Comparison of ENCODE assay signal across 8 mouse cellular contexts in genomic region chr13:94059778-94060177, GRCm38 (mm10). TPM values are rescaled to one million over a fixed set of nuclear protein-coding genes. Genes with fewer than 3 reads are reported as not detected.
A peak's percentile ranks its signal among the peaks of the same experiment; 100 is the strongest.
DNase-seq lines count a peak whose midpoint lies in the region; ATAC-seq and TF ChIP-seq lines count a peak whose summit lies in the region.

No protein-coding gene starts in this region.

- 0 out of 2 replicates have a peak, but pooled peaks cover 3% of the 10 kb centered on the region for H3K36me3 ChIP-seq in lung, embryonic 14.5 days (ENCODE audit: insufficient read depth)

- peak; percentile 52 to 71 for DNase-seq in heart, postnatal 10 days
- DNase-seq in heart, postnatal 25 days (ENCODE audit: low spot score): no peak
- DNase-seq in 3T3-L1 (ENCODE audit: low read depth, low spot score) (peak; percentile 73), NIH3T3 (ENCODE audit: low read depth) (peak; percentile 73)
- DNase-seq in gastrocnemius, postnatal 14 days: peak; percentile 42
- peak; percentile 72 for DNase-seq in lung, embryonic 14.5 days
- DNase-seq in thymus, postnatal 4 days: peak; percentile 72
- DNase-seq in cerebellum, adult 8-10 months: no peak

- no peaks in the 10 kb centered on the region for H3K27me3 ChIP-seq in lung, embryonic 14.5 days (ENCODE audit: insufficient read depth, low read length)

- H3K27ac ChIP-seq in lung, embryonic 14.5 days (ENCODE audit: low read depth): no peak overlapping the region

- H3K4me3 ChIP-seq in lung, embryonic 14.5 days (ENCODE audit: low read depth, low read length): peak overlapping the region; percentile 89; the same call in 1 of the 2 replicates

- WGBS in lung, embryonic 14.5 days: 83% methylated on average over 6 of the region's 6 CpGs

- H3K9ac ChIP-seq in lung, embryonic 14.5 days: no peak overlapping the region

- H3K4me2 ChIP-seq in lung, embryonic 14.5 days: peak overlapping the region; percentile 65

- TF ChIP-seq CTCF in lung, embryonic 14.5 days (IDR thresholded peaks at IDR 0.05; ENCODE audit: low read depth): peak; percentile 67

- no peak for ATAC-seq in lung, embryonic 14.5 days (ENCODE audit: insufficient read depth)

- intact Hi-C loops in heart, postnatal 10 days (cut with DNase I): loop anchor here (5.0 kb wide), 4 partner anchors 67 to 267 kb away; no protein-coding TSS in a partner anchor
- intact Hi-C loops in heart, postnatal 25 days (cut with DNase I): loop anchor here (5.0 kb wide), 3 partner anchors 202 to 267 kb away; no protein-coding TSS in a partner anchor
- intact Hi-C loops in gastrocnemius, postnatal 14 days (cut with DNase I; ENCODE audit: low total_unique reads): loop anchor here (10.0 kb wide), 1 partner anchor 265 kb away; no protein-coding TSS in a partner anchor

- H3K4me1 ChIP-seq in lung, embryonic 14.5 days (ENCODE audit: insufficient read depth): peaks cover 33% of the 10 kb centered on the region

- H3K9me3 ChIP-seq in lung, embryonic 14.5 days (ENCODE audit: low read depth, low read length): no peaks in the 10 kb centered on the region

RNA-seq across cellular contexts. Expression of gene Lhfpl2, which starts 2.2 kb away (rescaled TPM):
- 10 to 100 TPM; 23.5 to 38.5 TPM for total RNA-seq in heart, postnatal 10 days (2021)
- total RNA-seq in heart, postnatal 25 days (2021): 1 to 10 TPM; 4.5 to 6.4 TPM
- 10 to 100 TPM; 10.7 to 19.2 TPM for total RNA-seq in gastrocnemius, postnatal 14 days (2021)
- 61.2 and 64.5 TPM in 2 replicates for polyA plus RNA-seq in lung, embryonic 14.5 days (2014; fragmentation: Nextera tagmentation; extraction: Ambion mirVana)

Comparison
In these comparisons a context has a peak if more than half of its experiments do, and no peak if none do; other contexts are left out.
1. DNase-seq: peak in heart, postnatal 10 days (2 of 2), 3T3-L1 (single experiment), NIH3T3 (single experiment), gastrocnemius, postnatal 14 days (single experiment), lung, embryonic 14.5 days (single experiment) and thymus, postnatal 4 days (single experiment); none in heart, postnatal 25 days (single experiment) and cerebellum, adult 8-10 months (single experiment).